Mouse (Mus musculus): ENCODE results near the gene 2310011J03Rik.

GRCm38 (mm10) chr10:80357336-80357735, 37.0 kb upstream of the 2310011J03Rik start:
- TF ChIP-seq POLR2A (IDR thresholded peaks at IDR 0.05; ENCODE audit: low read depth, low read length) (no peak), ELF1 (IDR thresholded peaks at IDR 0.05; ENCODE audit: low read depth, low read length) (no peak), CTCF (conservative IDR thresholded peaks at IDR 0.05 in 1 of 2, IDR thresholded peaks at IDR 0.05 in 1 of 2; ENCODE audit: low read depth in 2 of 2, low read length in 2 of 2) (no peak), NRF1 (IDR thresholded peaks at IDR 0.05; ENCODE audit: low read depth, low read length) (no peak), UBTF (IDR thresholded peaks at IDR 0.05; ENCODE audit: low read depth, low read length) (no peak), ZMIZ1 (IDR thresholded peaks at IDR 0.05; ENCODE audit: low read depth, low read length) (no peak), GABPA (IDR thresholded peaks at IDR 0.05; ENCODE audit: insufficient replicate concordance, low read depth, low read length) (no peak), MYC (IDR thresholded peaks at IDR 0.05; ENCODE audit: low read depth, low read length) (no peak), POLR2AphosphoS2 (IDR thresholded peaks at IDR 0.05; ENCODE audit: low read depth, low read length) (no peak), EP300 (IDR thresholded peaks at IDR 0.05; ENCODE audit: low read length) (no peak), NELFE (IDR thresholded peaks at IDR 0.05; ENCODE audit: low read depth, low read length) (no peak)

Data from CH12.LX (cell line).